Mouse (Mus musculus) CD4-positive, CD25-positive, alpha-beta regulatory T cell, adult 4 months (primary cell): ENCODE measurements around the gene Adgre5. TPM values are rescaled to one million over a fixed set of nuclear protein-coding genes. Genes with fewer than 3 reads are reported as not detected.

ENCODE experiments used
- ATAC-seq: one replicate; pipeline ENCODE4 v1.8.0; 2017
- polyA plus RNA-seq, 2 experiments: library from polyadenylated mRNA; unstranded; fragments of 100-300 nt; shearing (Covaris generic); gene quantifications; one replicate each; pipeline ENCODE4 v1.2.1; 2017

Adgre5 gene
- polyA plus RNA-seq, 2 experiments from 2014 or later = 199 to 267 TPM

- ATAC-seq = no peak
Observed at GRCm38 (mm10) chr8:83749265-83749664, 8.1 kb upstream of the Adgre5 start.

GRCm38 (mm10) chr8:83748708-83749107 lies 7.6 kb upstream of the Adgre5 start:
- peak; percentile 92 for ATAC-seq

GRCm38 (mm10) chr8:83747661-83748346 lies 6.7 kb upstream of the Adgre5 start:
- ATAC-seq = peak; percentile 64

GRCm38 (mm10) chr8:83744070-83744469 lies 2.9 kb upstream of the Adgre5 start:
- ATAC-seq = no peak

- no peak for ATAC-seq
Observed at GRCm38 (mm10) chr8:83742968-83743367, 1.8 kb upstream of the Adgre5 start.

GRCm38 (mm10) chr8:83741849-83742655 lies 926 bp upstream of the Adgre5 start:
- peak; percentile 67 for ATAC-seq

- no peak for ATAC-seq
Observed at GRCm38 (mm10) chr8:83740586-83740975, 545 bp downstream of the Adgre5 start.

GRCm38 (mm10) chr8:83739711-83740468 lies 1.2 kb downstream of the Adgre5 start:
- peak; percentile 53 for ATAC-seq

GRCm38 (mm10) chr8:83738949-83739710 lies 2.0 kb downstream of the Adgre5 start:
- no peak for ATAC-seq

GRCm38 (mm10) chr8:83737852-83738562 lies 3.1 kb downstream of the Adgre5 start:
- ATAC-seq = no peak

- no peak for ATAC-seq
Observed at GRCm38 (mm10) chr8:83737346-83737745, 3.8 kb downstream of the Adgre5 start.

GRCm38 (mm10) chr8:83736681-83737080 lies 4.4 kb downstream of the Adgre5 start:
- peak; percentile 80 for ATAC-seq

- ATAC-seq = no peak
Observed at GRCm38 (mm10) chr8:83732919-83733318, 8.2 kb downstream of the Adgre5 start.

GRCm38 (mm10) chr8:83731906-83732305 lies 9.2 kb downstream of the Adgre5 start:
- no peak for ATAC-seq

- peak; percentile 53 for ATAC-seq
Observed at GRCm38 (mm10) chr8:83729009-83729807, 11.9 kb downstream of the Adgre5 start.

- ATAC-seq = no peak
Observed at GRCm38 (mm10) chr8:83725521-83726102, 15.5 kb downstream of the Adgre5 start.

GRCm38 (mm10) chr8:83724697-83725482 lies 16.2 kb downstream of the Adgre5 start:
- peak; percentile 71 for ATAC-seq

- no peak for ATAC-seq
Observed at GRCm38 (mm10) chr8:83723447-83724083, 17.6 kb downstream of the Adgre5 start.

- ATAC-seq = no peak
Observed at GRCm38 (mm10) chr8:83722631-83723030, 18.5 kb downstream of the Adgre5 start.
